Mouse (Mus musculus): ENCODE measurements around the gene Olfr691. TPM values are rescaled to one million over a fixed set of nuclear protein-coding genes. Genes with fewer than 3 reads are reported as not detected.

Olfr691 gene
- total RNA-seq, 2 experiments from 2014 or later = 0.36 to 0.39 TPM

Other genes starting within 250 kb of the Olfr691 start
- not detected for gene Olfr680-ps1, start 249.5 kb downstream of the Olfr691 start, total RNA-seq (2021)
- not detected for gene Olfr681, start 225.4 kb downstream of the Olfr691 start, total RNA-seq (2021)
- gene Olfr683, start 195.3 kb downstream of the Olfr691 start, total RNA-seq (2021) = not detected
- not detected for gene Olfr684, start 178.6 kb downstream of the Olfr691 start, total RNA-seq (2021)
- gene Olfr685, start 156.3 kb downstream of the Olfr691 start, total RNA-seq (2021) = not detected
- not detected for gene Olfr686, start 134.8 kb downstream of the Olfr691 start, total RNA-seq (2021)
- gene Olfr688, start 54.2 kb downstream of the Olfr691 start, total RNA-seq (2021) = not detected
- not detected for gene Olfr689, start 31.1 kb downstream of the Olfr691 start, total RNA-seq (2021)
- under 1 TPM; 0.32 to 0.61 TPM for gene Olfr690, start 8.2 kb downstream of the Olfr691 start, total RNA-seq (2021)
- gene Olfr692, start 26.0 kb upstream of the Olfr691 start, total RNA-seq (2021) = not detected
- gene Gm5901, start 32.8 kb upstream of the Olfr691 start, total RNA-seq (2021) = not detected
- gene Fam160a2, start 57.8 kb upstream of the Olfr691 start, total RNA-seq (2021) = 10 to 100 TPM; 67.7 to 71.4 TPM
- gene Cnga4, start 62.3 kb upstream of the Olfr691 start, total RNA-seq (2021) = under 1 TPM; 0.36 to 0.43 TPM
- 10 to 100 TPM; 28.8 to 35.4 TPM for gene Cckbr, start 83.5 kb upstream of the Olfr691 start, total RNA-seq (2021)
- 10 to 100 TPM; 11.1 to 13.4 TPM for gene Cavin3, start 140.0 kb upstream of the Olfr691 start, total RNA-seq (2021)
- 100 to 1,000 TPM in 1 of 2 experiments, 10 to 100 TPM in 1; 99.5 to 101 TPM for gene Smpd1, start 212.1 kb upstream of the Olfr691 start, total RNA-seq (2021)
- 100 to 1,000 TPM; 422 to 438 TPM for gene Apbb1, start 239.4 kb upstream of the Olfr691 start, total RNA-seq (2021)